Mouse (Mus musculus) hindbrain, embryonic 15.5 days (tissue): ENCODE measurements around the gene Nectin1. TPM values are rescaled to one million over a fixed set of nuclear protein-coding genes. Genes with fewer than 3 reads are reported as not detected.

Source experiments
- ATAC-seq: fragments of 200-750 bp; cut with Nextera tagmentation; 2 replicates; pipeline ENCODE4 v1.8.0; 2017; ENCODE audit warnings: low read depth, moderate number of reproducible peaks, moderate TSS enrichment; ENCODE audit not compliant: low FRiP score
- H3K27ac ChIP-seq: fragments of 300-500 bp; sonication (generic); replicated peaks from 2 replicates; pipeline ENCODE4 v1.5.1; 2015; ENCODE audit warnings: mild to moderate bottlenecking, inconsistent platforms
- H3K27me3 ChIP-seq: fragments of 300-500 bp; sonication (generic); 2 replicates; pipeline ENCODE4 v1.6.1; 2015; ENCODE audit warnings: control low read depth, inconsistent platforms
- H3K36me3 ChIP-seq: fragments of 300-500 bp; sonication (generic); 2 replicates; pipeline ENCODE4 v1.6.1; 2015; ENCODE audit warnings: control low read depth, inconsistent platforms
- H3K4me1 ChIP-seq: fragments of 300-500 bp; sonication (generic); replicated peaks from 2 replicates; pipeline ENCODE4 v1.6.1; 2015; ENCODE audit warnings: control low read depth, inconsistent platforms
- H3K4me2 ChIP-seq: fragments of 300-500 bp; sonication (generic); 2 replicates; pipeline ENCODE4 v1.6.1; 2015; ENCODE audit warnings: moderate library complexity, mild to moderate bottlenecking, inconsistent platforms
- H3K4me3 ChIP-seq: fragments of 300-500 bp; sonication (generic); 2 replicates; pipeline ENCODE4 v1.5.1; 2015; ENCODE audit warnings: mild to moderate bottlenecking, inconsistent platforms
- H3K9ac ChIP-seq: fragments of 300-500 bp; sonication (generic); 2 replicates; pipeline ENCODE4 v1.6.1; 2015; ENCODE audit warnings: inconsistent platforms
- H3K9me3 ChIP-seq: fragments of 300-500 bp; sonication (generic); 2 replicates; pipeline ENCODE4 v1.6.1; 2016; ENCODE audit warnings: control low read depth, inconsistent platforms
- WGBS: fragments of 180-500 bp; shearing (Covaris S2); methylation state at CpG from one replicate; pipeline ENCODE4 v1.1.7; 2015; 5-methylcytosine and 5-hydroxymethylcytosine counted together
- polyA plus RNA-seq: library from polyadenylated mRNA; unstranded; fragments of >200 nt; fragmentation: Nextera tagmentation; extraction: Ambion mirVana; gene quantifications from 2 replicates; pipeline ENCODE4 v1.2.1, GENCODE M21; 2015

Nectin1 gene
- polyA plus RNA-seq, 1 experiment from 2014 or later: 16.2 TPM

- H3K9me3 ChIP-seq: no peaks in the 10 kb centered on the region
- H3K27me3 ChIP-seq: no peaks in the 10 kb centered on the region
- no peak for ATAC-seq
- H3K36me3 ChIP-seq: no peaks in the 10 kb centered on the region
- 78% methylated on average over 1 of the region's 1 CpGs for WGBS
- H3K4me3 ChIP-seq: no peak overlapping the region
- peaks cover 34% of the 10 kb centered on the region for H3K4me1 ChIP-seq
- H3K27ac ChIP-seq: no peak overlapping the region
- H3K4me2 ChIP-seq: no peak overlapping the region
- no peak overlapping the region for H3K9ac ChIP-seq
Observed at GRCm38 (mm10) chr9:43771041-43771440, 27.3 kb downstream of the Nectin1 start.

- WGBS: 90% methylated on average over 6 of the region's 6 CpGs
- Histone ChIP-seq H3K36me3 (no peaks in the 10 kb centered on the region), H3K27ac (no peak overlapping the region), H3K4me3 (no peak overlapping the region), H3K27me3 (no peaks in the 10 kb centered on the region), H3K4me2 (no peak overlapping the region), H3K9ac (no peak overlapping the region), H3K4me1 (peaks cover 41% of the 10 kb centered on the region), H3K9me3 (no peaks in the 10 kb centered on the region)
- ATAC-seq: no peak
Observed at GRCm38 (mm10) chr9:43772460-43772859, 28.7 kb downstream of the Nectin1 start.

GRCm38 (mm10) chr9:43773521-43773920 is 29.7 kb downstream of the Nectin1 start:
- peaks cover 42% of the 10 kb centered on the region for H3K4me1 ChIP-seq
- ATAC-seq: no peak
- H3K9me3 ChIP-seq: no peaks in the 10 kb centered on the region
- WGBS: 81% methylated on average over 2 of the region's 2 CpGs
- no peaks in the 10 kb centered on the region for H3K27me3 ChIP-seq
- H3K4me3 ChIP-seq: no peak overlapping the region
- no peaks in the 10 kb centered on the region for H3K36me3 ChIP-seq
- no peak overlapping the region for H3K9ac ChIP-seq
- no peak overlapping the region for H3K4me2 ChIP-seq
- no peak overlapping the region for H3K27ac ChIP-seq

- Histone ChIP-seq H3K9me3 (no peaks in the 10 kb centered on the region), H3K9ac (no peak overlapping the region), H3K36me3 (no peaks in the 10 kb centered on the region), H3K4me1 (peaks cover 33% of the 10 kb centered on the region), H3K4me2 (no peak overlapping the region), H3K4me3 (no peak overlapping the region), H3K27ac (no peak overlapping the region), H3K27me3 (no peaks in the 10 kb centered on the region)
- ATAC-seq: no peak
- WGBS: 90% methylated on average over 5 of the region's 5 CpGs
Observed at GRCm38 (mm10) chr9:43774427-43774826, 30.6 kb downstream of the Nectin1 start.

- no peak overlapping the region for H3K4me3 ChIP-seq
- no peak overlapping the region for H3K9ac ChIP-seq
- peaks cover 47% of the 10 kb centered on the region for H3K4me1 ChIP-seq
- no peaks in the 10 kb centered on the region for H3K27me3 ChIP-seq
- no peaks in the 10 kb centered on the region for H3K9me3 ChIP-seq
- no peak overlapping the region for H3K27ac ChIP-seq
- no peaks in the 10 kb centered on the region for H3K36me3 ChIP-seq
- H3K4me2 ChIP-seq: no peak overlapping the region
- ATAC-seq: no peak
- WGBS: 74% methylated on average over 3 of the region's 3 CpGs
Observed at GRCm38 (mm10) chr9:43776231-43776630, 32.4 kb downstream of the Nectin1 start.

- Histone ChIP-seq H3K9me3 (no peaks in the 10 kb centered on the region), H3K4me3 (no peak overlapping the region), H3K4me2 (no peak overlapping the region), H3K9ac (no peak overlapping the region), H3K36me3 (no peaks in the 10 kb centered on the region), H3K4me1 (peaks cover 53% of the 10 kb centered on the region), H3K27me3 (no peaks in the 10 kb centered on the region), H3K27ac (no peak overlapping the region)
- no peak for ATAC-seq
- WGBS: 77% methylated on average over 16 of the region's 16 CpGs
Observed at GRCm38 (mm10) chr9:43777362-43778360, 33.9 kb downstream of the Nectin1 start.

GRCm38 (mm10) chr9:43780883-43781282 is 37.1 kb downstream of the Nectin1 start:
- ATAC-seq: no peak
- Histone ChIP-seq H3K27me3 (no peaks in the 10 kb centered on the region), H3K4me2 (no peak overlapping the region), H3K4me1 (peaks cover 57% of the 10 kb centered on the region), H3K9ac (no peak overlapping the region), H3K9me3 (no peaks in the 10 kb centered on the region), H3K4me3 (no peak overlapping the region), H3K36me3 (no peaks in the 10 kb centered on the region), H3K27ac (no peak overlapping the region)
- 36% methylated on average over 8 of the region's 8 CpGs for WGBS

- H3K9me3 ChIP-seq: no peaks in the 10 kb centered on the region
- no peaks in the 10 kb centered on the region for H3K27me3 ChIP-seq
- no peak overlapping the region for H3K27ac ChIP-seq
- no peak overlapping the region for H3K4me2 ChIP-seq
- no peaks in the 10 kb centered on the region for H3K36me3 ChIP-seq
- ATAC-seq: no peak
- H3K4me1 ChIP-seq: peaks cover 53% of the 10 kb centered on the region
- H3K9ac ChIP-seq: no peak overlapping the region
- 80% methylated on average over 5 of the region's 5 CpGs for WGBS
- no peak overlapping the region for H3K4me3 ChIP-seq
Observed at GRCm38 (mm10) chr9:43782401-43782800, 38.6 kb downstream of the Nectin1 start.

- Histone ChIP-seq H3K36me3 (no peaks in the 10 kb centered on the region), H3K9ac (no peak overlapping the region), H3K4me1 (peaks cover 52% of the 10 kb centered on the region), H3K27me3 (no peaks in the 10 kb centered on the region), H3K4me2 (no peak overlapping the region), H3K27ac (no peak overlapping the region), H3K9me3 (no peaks in the 10 kb centered on the region), H3K4me3 (no peak overlapping the region)
- WGBS: 68% methylated on average over 3 of the region's 3 CpGs
- no peak for ATAC-seq
Observed at GRCm38 (mm10) chr9:43783959-43784358, 40.2 kb downstream of the Nectin1 start.

GRCm38 (mm10) chr9:43784841-43785240 is 41.1 kb downstream of the Nectin1 start:
- Histone ChIP-seq H3K9me3 (no peaks in the 10 kb centered on the region), H3K36me3 (no peaks in the 10 kb centered on the region), H3K4me3 (no peak overlapping the region), H3K9ac (no peak overlapping the region), H3K27ac (no peak overlapping the region), H3K4me2 (no peak overlapping the region), H3K4me1 (peaks cover 51% of the 10 kb centered on the region), H3K27me3 (no peaks in the 10 kb centered on the region)
- WGBS: 64% methylated on average over 12 of the region's 13 CpGs
- ATAC-seq: no peak

- Histone ChIP-seq H3K4me2 (no peak overlapping the region), H3K4me1 (peaks cover 36% of the 10 kb centered on the region), H3K27me3 (no peaks in the 10 kb centered on the region), H3K27ac (no peak overlapping the region), H3K9me3 (no peaks in the 10 kb centered on the region), H3K4me3 (no peak overlapping the region), H3K9ac (no peak overlapping the region), H3K36me3 (peaks cover 7% of the 10 kb centered on the region; the same call in 1 of the 2 replicates)
- 77% methylated on average over 4 of the region's 4 CpGs for WGBS
- no peak for ATAC-seq
Observed at GRCm38 (mm10) chr9:43787591-43787990, 43.8 kb downstream of the Nectin1 start.

- no peak for ATAC-seq
- no peak overlapping the region for H3K27ac ChIP-seq
- peaks cover 23% of the 10 kb centered on the region for H3K36me3 ChIP-seq
- H3K9me3 ChIP-seq: no peaks in the 10 kb centered on the region
- H3K9ac ChIP-seq: no peak overlapping the region
- no peaks in the 10 kb centered on the region for H3K27me3 ChIP-seq
- no peak overlapping the region for H3K4me3 ChIP-seq
- 87% methylated on average over 9 of the region's 9 CpGs for WGBS
- H3K4me1 ChIP-seq: peaks cover 10% of the 10 kb centered on the region
- H3K4me2 ChIP-seq: no peak overlapping the region
Observed at GRCm38 (mm10) chr9:43792681-43793080, 48.9 kb downstream of the Nectin1 start.
